Comparison of ENCODE assay signal across 8 mouse cellular contexts in genomic region chr7:45465549-45465948, GRCm38 (mm10). TPM values are rescaled to one million over a fixed set of nuclear protein-coding genes. Genes with fewer than 3 reads are reported as not detected.
DNase-seq lines count a peak whose midpoint lies in the region; ATAC-seq lines count a peak whose summit lies in the region.

No protein-coding gene starts in this region.

- ATAC-seq in heart, embryonic 12.5 days (ENCODE audit: insufficient number of reproducible peaks, low FRiP score), result no peak
- 0 out of 2 replicates have a peak, but pooled peaks have one; percentile 3 for ATAC-seq in hindbrain, embryonic 13.5 days (ENCODE audit: low FRiP score)
- no peak for ATAC-seq in liver, embryonic 16.5 days (ENCODE audit: low read depth)

- no peaks in the 10 kb centered on the region for H3K27me3 ChIP-seq in heart, embryonic 12.5 days (replicated peaks)
- H3K27me3 ChIP-seq in hindbrain, embryonic 13.5 days, result no peaks in the 10 kb centered on the region
- H3K27me3 ChIP-seq in liver, embryonic 16.5 days (ENCODE audit: control insufficient read depth, insufficient read depth, low read depth, low read length), result no peaks in the 10 kb centered on the region

- peak overlapping the region; percentile 93 for H3K4me2 ChIP-seq in heart, embryonic 12.5 days
- peak overlapping the region; percentile 96 for H3K4me2 ChIP-seq in hindbrain, embryonic 13.5 days
- H3K4me2 ChIP-seq in liver, embryonic 16.5 days (ENCODE audit: low read depth, low read length), result peak overlapping the region; percentile 93

- H3K4me1 ChIP-seq in heart, embryonic 12.5 days (replicated peaks), result peaks cover 34% of the 10 kb centered on the region
- peaks cover 39% of the 10 kb centered on the region for H3K4me1 ChIP-seq in hindbrain, embryonic 13.5 days (replicated peaks)
- peaks cover 36% of the 10 kb centered on the region for H3K4me1 ChIP-seq in liver, embryonic 16.5 days (ENCODE audit: control insufficient read depth, low read depth, low read length)

- DNase-seq in heart, postnatal 36 days, result no peak
- DNase-seq in NIH3T3 (ENCODE audit: low read depth), result peak; percentile 48
- DNase-seq in ovary, postnatal 10 days (ENCODE audit: low spot score), result no peak
- no peak for DNase-seq in ovary, postnatal 14 days (ENCODE audit: low spot score)
- no peak for DNase-seq in left cerebral cortex, adult 8-10 months (ENCODE audit: low spot score in 2 of 2)

- intact Hi-C loops in heart, postnatal 36 days (cut with DNase I), result no loop called here

- H3K4me3 ChIP-seq in heart, embryonic 12.5 days, result peak overlapping the region; percentile 94
- peak overlapping the region; percentile 78 for H3K4me3 ChIP-seq in hindbrain, embryonic 13.5 days
- peak overlapping the region; percentile 78 for H3K4me3 ChIP-seq in liver, embryonic 16.5 days (ENCODE audit: low read depth, low read length)

- 73% methylated on average over 9 of the region's 9 CpGs for WGBS in heart, embryonic 12.5 days
- WGBS in hindbrain, embryonic 13.5 days, result 77% methylated on average over 9 of the region's 9 CpGs
- 72% methylated on average over 9 of the region's 9 CpGs for WGBS in liver, embryonic 16.5 days (ENCODE audit: insufficient replicate concordance)

- no peaks in the 10 kb centered on the region for H3K9me3 ChIP-seq in heart, embryonic 12.5 days (replicated peaks)
- no peaks in the 10 kb centered on the region for H3K9me3 ChIP-seq in hindbrain, embryonic 13.5 days
- H3K9me3 ChIP-seq in liver, embryonic 16.5 days (replicated peaks; ENCODE audit: control insufficient read depth, low read length), result no peaks in the 10 kb centered on the region

- peaks cover 41% of the 10 kb centered on the region for H3K36me3 ChIP-seq in heart, embryonic 12.5 days
- H3K36me3 ChIP-seq in hindbrain, embryonic 13.5 days, result peaks cover 33% of the 10 kb centered on the region
- peaks cover 11% of the 10 kb centered on the region for H3K36me3 ChIP-seq in liver, embryonic 16.5 days (ENCODE audit: control insufficient read depth, insufficient read depth)

- peak overlapping the region; percentile 94 for H3K9ac ChIP-seq in heart, embryonic 12.5 days
- peak overlapping the region; percentile 98 for H3K9ac ChIP-seq in hindbrain, embryonic 13.5 days
- peak overlapping the region; percentile 90 for H3K9ac ChIP-seq in liver, embryonic 16.5 days (ENCODE audit: low read depth, low read length)

- no peak overlapping the region for H3K27ac ChIP-seq in heart, embryonic 12.5 days (ENCODE audit: poor library complexity, severe bottlenecking)
- no peak overlapping the region for H3K27ac ChIP-seq in hindbrain, embryonic 13.5 days
- no peak overlapping the region for H3K27ac ChIP-seq in liver, embryonic 16.5 days (ENCODE audit: low read length)

RNA-seq across cellular contexts. Expression of gene Bax, which starts 1.1 kb away (rescaled TPM):
- polyA plus RNA-seq in heart, embryonic 12.5 days (2016; fragmentation: Nextera tagmentation; extraction: Ambion mirVana), result 139 and 151 TPM in 2 replicates
- 10 to 100 TPM; 26.9 to 28.5 TPM for total RNA-seq in heart, postnatal 36 days (2021)
- polyA plus RNA-seq in hindbrain, embryonic 13.5 days (2015; fragmentation: Nextera tagmentation; extraction: Ambion mirVana), result 253 and 271 TPM in 2 replicates
- polyA plus RNA-seq in liver, embryonic 16.5 days (2015; fragmentation: Nextera tagmentation; extraction: Ambion mirVana), result 63.3 and 63.4 TPM in 2 replicates
- 10 to 100 TPM; 57.8 to 78.7 (median 67.0) TPM for total RNA-seq in left cerebral cortex, adult 8-10 months (2022)

RNA-seq across cellular contexts. Expression of gene Ftl1, which starts 5.9 kb away (rescaled TPM):
- polyA plus RNA-seq in heart, embryonic 12.5 days (2016; fragmentation: Nextera tagmentation; extraction: Ambion mirVana), result 4,047 and 4,171 TPM in 2 replicates
- total RNA-seq in heart, postnatal 36 days (2021), result 100 to 1,000 TPM; 246 to 262 TPM
- 7,019 and 7,066 TPM in 2 replicates for polyA plus RNA-seq in hindbrain, embryonic 13.5 days (2015; fragmentation: Nextera tagmentation; extraction: Ambion mirVana)
- polyA plus RNA-seq in liver, embryonic 16.5 days (2015; fragmentation: Nextera tagmentation; extraction: Ambion mirVana), result 6,125 and 6,166 TPM in 2 replicates
- 100 to 1,000 TPM; 206 to 283 (median 229) TPM for total RNA-seq in left cerebral cortex, adult 8-10 months (2022)

RNA-seq across cellular contexts. Expression of gene Tulp2, which starts 16.1 kb away (rescaled TPM):
- 0.87 TPM in 2 replicates for polyA plus RNA-seq in heart, embryonic 12.5 days (2016; fragmentation: Nextera tagmentation; extraction: Ambion mirVana)
- under 1 TPM in 1 of 2 experiments, not detected in 1; 0.16 TPM for total RNA-seq in heart, postnatal 36 days (2021)
- 0.13 and 0.22 TPM in 2 replicates for polyA plus RNA-seq in hindbrain, embryonic 13.5 days (2015; fragmentation: Nextera tagmentation; extraction: Ambion mirVana)
- 0.41 and 0.75 TPM in 2 replicates for polyA plus RNA-seq in liver, embryonic 16.5 days (2015; fragmentation: Nextera tagmentation; extraction: Ambion mirVana)
- not detected for total RNA-seq in left cerebral cortex, adult 8-10 months (2022)

RNA-seq across cellular contexts. Expression of gene Gm45808, which starts 21.1 kb away (rescaled TPM):
- polyA plus RNA-seq in heart, embryonic 12.5 days (2016; fragmentation: Nextera tagmentation; extraction: Ambion mirVana), result not detected in 2 replicates
- total RNA-seq in heart, postnatal 36 days (2021), result 1 to 10 TPM; 5.4 to 5.8 TPM
- not detected in 2 replicates for polyA plus RNA-seq in hindbrain, embryonic 13.5 days (2015; fragmentation: Nextera tagmentation; extraction: Ambion mirVana)
- polyA plus RNA-seq in liver, embryonic 16.5 days (2015; fragmentation: Nextera tagmentation; extraction: Ambion mirVana), result not detected in 2 replicates
- 1 to 10 TPM in 3 of 4 experiments, not detected in 1; 1.9 to 3.2 (median 2.9) TPM for total RNA-seq in left cerebral cortex, adult 8-10 months (2022)

RNA-seq across cellular contexts. Expression of gene Dhdh, which starts 23.1 kb away (rescaled TPM):
- 4.2 and 4.3 TPM in 2 replicates for polyA plus RNA-seq in heart, embryonic 12.5 days (2016; fragmentation: Nextera tagmentation; extraction: Ambion mirVana)
- total RNA-seq in heart, postnatal 36 days (2021), result 1 to 10 TPM; 7.6 to 7.7 TPM
- polyA plus RNA-seq in hindbrain, embryonic 13.5 days (2015; fragmentation: Nextera tagmentation; extraction: Ambion mirVana), result 3.4 and 4.2 TPM in 2 replicates
- 2.5 and 3.3 TPM in 2 replicates for polyA plus RNA-seq in liver, embryonic 16.5 days (2015; fragmentation: Nextera tagmentation; extraction: Ambion mirVana)
- 1 to 10 TPM; 5.9 to 7.0 (median 6.3) TPM for total RNA-seq in left cerebral cortex, adult 8-10 months (2022)
